Mouse (Mus musculus) myocyte (in vitro differentiated cells): ENCODE results near the gene Tmc2. TPM values are rescaled to one million over a fixed set of nuclear protein-coding genes. Genes with fewer than 3 reads are reported as not detected.

Experiments used
- H3K27me3 ChIP-seq: one replicate; pipeline ENCODE4 v1.6.1; 2011; ENCODE audit not compliant: control insufficient read depth, insufficient read depth, insufficient read length
- H3K36me3 ChIP-seq: one replicate; pipeline ENCODE4 v1.6.1; 2011; ENCODE audit not compliant: control insufficient read depth, insufficient read depth
- H3K4me2 ChIP-seq: one replicate; pipeline ENCODE4 v1.6.1; 2011; ENCODE audit warnings: low read depth, control low read depth
- H3K4me3 ChIP-seq: one replicate; pipeline ENCODE4 v1.5.1; 2011; ENCODE audit warnings: mild to moderate bottlenecking, control low read depth, moderate library complexity
- H3K79me2 ChIP-seq: one replicate; pipeline ENCODE4 v1.6.1; 2011; ENCODE audit not compliant: control insufficient read depth, insufficient read depth
- H3ac ChIP-seq: one replicate; pipeline ENCODE4 v1.6.1; 2011; ENCODE audit not compliant: control insufficient read depth, insufficient read length
- CEBPB ChIP-seq: IDR thresholded peaks from 2 replicates; pipeline ENCODE4 v1.6.1; 2011; ENCODE audit warnings: mild to moderate bottlenecking, moderate library complexity; ENCODE audit not compliant: poor library complexity, insufficient read depth, severe bottlenecking
- E2F4 ChIP-seq: IDR thresholded peaks from one replicate; pipeline ENCODE4 v1.6.1; 2011; ENCODE audit warnings: mild to moderate bottlenecking, control low read depth, moderate library complexity; ENCODE audit not compliant: insufficient read depth
- MAX ChIP-seq: IDR thresholded peaks from one replicate; pipeline ENCODE4 v1.6.1; 2011; ENCODE audit warnings: low read depth, mild to moderate bottlenecking, control low read depth
- MYOD1 ChIP-seq, 3 experiments: IDR thresholded peaks; one replicate each; pipeline ENCODE4 v1.6.1; 2011; ENCODE audit warnings: control low read depth in 2 of 3, low read depth in 2 of 3, mild to moderate bottlenecking in 2 of 3, moderate library complexity in 1 of 3; ENCODE audit not compliant: insufficient read length in 2 of 3, control insufficient read depth in 1 of 3
- MYOG ChIP-seq, 3 experiments: IDR thresholded peaks; one replicate each; pipeline ENCODE4 v1.6.1; 2011; ENCODE audit warnings: control low read depth in 2 of 3, low read depth in 2 of 3, mild to moderate bottlenecking in 2 of 3; ENCODE audit not compliant: insufficient read length in 2 of 3, control insufficient read depth in 1 of 3, insufficient read depth in 1 of 3
- POLR2A ChIP-seq: IDR thresholded peaks from one replicate; pipeline ENCODE4 v1.6.1; 2011; ENCODE audit warnings: low read depth, mild to moderate bottlenecking, control low read depth, moderate library complexity; ENCODE audit not compliant: insufficient read length
- POLR2AphosphoS2 ChIP-seq: IDR thresholded peaks from one replicate; pipeline ENCODE4 v1.6.1; 2011; ENCODE audit warnings: low read depth, control low read depth; ENCODE audit not compliant: insufficient read length
- REST ChIP-seq: IDR thresholded peaks from one replicate; pipeline ENCODE4 v1.6.1; 2011; ENCODE audit warnings: mild to moderate bottlenecking, control low read depth, moderate library complexity; ENCODE audit not compliant: insufficient read depth, insufficient read length
- SRF ChIP-seq: IDR thresholded peaks from one replicate; pipeline ENCODE4 v1.6.1; 2011; ENCODE audit warnings: low read depth; ENCODE audit not compliant: control insufficient read depth, insufficient read length
- TCF12 ChIP-seq: IDR thresholded peaks from one replicate; pipeline ENCODE4 v1.6.1; 2011; ENCODE audit warnings: mild to moderate bottlenecking, control low read depth; ENCODE audit not compliant: poor library complexity, insufficient read depth, severe bottlenecking
- TCF3 ChIP-seq: IDR thresholded peaks from one replicate; pipeline ENCODE4 v1.6.1; 2011; ENCODE audit warnings: low read depth, control low read depth; ENCODE audit not compliant: insufficient read length
- USF1 ChIP-seq: IDR thresholded peaks from one replicate; pipeline ENCODE4 v1.6.1; 2011; ENCODE audit warnings: low read depth, mild to moderate bottlenecking, control low read depth, moderate library complexity
- polyA plus RNA-seq: library from polyadenylated mRNA; unstranded; fragments of >200 nt; fragmentation: generic; extraction: Trizol; gene quantifications from one replicate; pipeline ENCODE4 v1.2.1, GENCODE M21; 2012; ENCODE audit warnings: missing spikeins

Gene Tmc2
- polyA plus RNA-seq, 1 experiment, result not detected

- Histone ChIP-seq H3ac (no peak overlapping the region), H3K79me2 (peaks cover 47% of the 10 kb centered on the region), H3K4me3 (no peak overlapping the region), H3K27me3 (no peaks in the 10 kb centered on the region), H3K4me2 (no peak overlapping the region), H3K36me3 (peaks cover 33% of the 10 kb centered on the region)
- no peak for TF ChIP-seq E2F4
- no peak for TF ChIP-seq MYOG (IDR thresholded peaks at IDR 0.05; ENCODE audit: control insufficient read depth in 1 of 3, insufficient read depth in 1 of 3, insufficient read length in 2 of 3, low read depth in 2 of 3)
- TF ChIP-seq POLR2AphosphoS2, result no peak
- TF ChIP-seq SRF, result no peak
- no peak for TF ChIP-seq CEBPB
- TF ChIP-seq MYOD1 (IDR thresholded peaks at IDR 0.05; ENCODE audit: control insufficient read depth in 1 of 3, insufficient read length in 2 of 3, low read depth in 2 of 3), result no peak
- no peak for TF ChIP-seq TCF3
- no peak for TF ChIP-seq TCF12
- TF ChIP-seq MAX, result no peak
- no peak for TF ChIP-seq REST
- no peak for TF ChIP-seq USF1
- TF ChIP-seq POLR2A, result no peak
Measured at GRCm38 (mm10) chr2:130280818-130281217, 85.8 kb downstream of the Tmc2 start.

- Histone ChIP-seq H3ac (peak within 1 kb of the TSS; percentile 74), H3K4me2 (peak within 1 kb of the TSS; percentile 84), H3K27me3 (no peaks in the 10 kb centered on the region), H3K4me3 (peak within 1 kb of the TSS; percentile 97), H3K79me2 (peaks cover 33% of the 10 kb centered on the region), H3K36me3 (peaks cover 17% of the 10 kb centered on the region)
- TF ChIP-seq POLR2AphosphoS2 (peak; percentile 95), POLR2A (peak; percentile 97), REST (peak; percentile 28), SRF (peak; percentile 86), E2F4 (peak; percentile 52), MAX (no peak), MYOD1 (IDR thresholded peaks at IDR 0.05; ENCODE audit: control insufficient read depth in 1 of 3, insufficient read length in 2 of 3, low read depth in 2 of 3) (no peak), CEBPB (no peak)
Measured at GRCm38 (mm10) chr2:130283854-130284654, 89.1 kb downstream of the Tmc2 start, which contains the start of gene Idh3b. Idh3b (minus strand) TSS chr2:130284547.

GRCm38 (mm10) chr2:130289086-130289485, 94.1 kb downstream of the Tmc2 start:
- no peaks in the 10 kb centered on the region for H3K36me3 ChIP-seq

GRCm38 (mm10) chr2:130291434-130291833, 96.4 kb downstream of the Tmc2 start:
- Histone ChIP-seq H3K27me3 (peaks cover 14% of the 10 kb centered on the region), H3K4me2 (peak overlapping the region; percentile 48), H3ac (no peak overlapping the region), H3K79me2 (no peaks in the 10 kb centered on the region), H3K4me3 (no peak overlapping the region), H3K36me3 (no peaks in the 10 kb centered on the region)
- TF ChIP-seq POLR2AphosphoS2 (no peak), MAX (no peak), USF1 (peak; percentile 35), MYOD1 (IDR thresholded peaks at IDR 0.05; ENCODE audit: control insufficient read depth in 1 of 3, insufficient read length in 2 of 3, low read depth in 2 of 3) (no peak), MYOG (IDR thresholded peaks at IDR 0.05; ENCODE audit: control insufficient read depth in 1 of 3, insufficient read depth in 1 of 3, insufficient read length in 2 of 3, low read depth in 2 of 3) (no peak)

More at GRCm38 (mm10) chr2:130289086-130289485, 94.1 kb downstream of the Tmc2 start:
- H3K4me2 ChIP-seq, result no peak overlapping the region
- no peak overlapping the region for H3K4me3 ChIP-seq
- peaks cover 10% of the 10 kb centered on the region for H3K79me2 ChIP-seq
- no peak for TF ChIP-seq MAX
- TF ChIP-seq POLR2A, result no peak
- no peak for TF ChIP-seq TCF3
- TF ChIP-seq SRF, result no peak
- no peak for TF ChIP-seq CEBPB
- TF ChIP-seq REST, result no peak
- TF ChIP-seq MYOG (IDR thresholded peaks at IDR 0.05; ENCODE audit: control insufficient read depth in 1 of 3, insufficient read depth in 1 of 3, insufficient read length in 2 of 3, low read depth in 2 of 3), result no peak
- no peak for TF ChIP-seq TCF12
- no peak for TF ChIP-seq POLR2AphosphoS2
- TF ChIP-seq MYOD1 (IDR thresholded peaks at IDR 0.05; ENCODE audit: control insufficient read depth in 1 of 3, insufficient read length in 2 of 3, low read depth in 2 of 3), result no peak
- no peak for TF ChIP-seq E2F4
- no peak for TF ChIP-seq USF1
- no peaks in the 10 kb centered on the region for H3K27me3 ChIP-seq
- no peak overlapping the region for H3ac ChIP-seq
